8 mouse cellular contexts compared by ENCODE assay signal in genomic region chr1:167349815-167350596, GRCm38 (mm10). TPM values are rescaled to one million over a fixed set of nuclear protein-coding genes. Genes with fewer than 3 reads are reported as not detected.
A peak's percentile ranks its signal among the peaks of the same experiment; 100 is the strongest.
DNase-seq lines count a peak whose midpoint lies in the region; ATAC-seq and TF ChIP-seq lines count a peak whose summit lies in the region.

Aldh9a1 (plus strand) TSS chr1:167349991.

- H3K36me3 ChIP-seq in ES-E14 (ENCODE audit: control insufficient read depth, insufficient read depth, low read length, poor library complexity, severe bottlenecking), result peaks cover 9% of the 10 kb centered on the region
- peaks cover 2% of the 10 kb centered on the region; the same call in 1 of the 2 replicates for H3K36me3 ChIP-seq in forebrain, embryonic 15.5 days

- peak within 1 kb of the TSS; percentile 89 for H3K9ac ChIP-seq in ES-E14 (ENCODE audit: insufficient read depth, low read depth, low read length, poor library complexity, severe bottlenecking)
- H3K9ac ChIP-seq in forebrain, embryonic 15.5 days (replicated peaks), result peak within 1 kb of the TSS; percentile 69

- H3K4me1 ChIP-seq in ES-E14 (ENCODE audit: control insufficient read depth in 2 of 2, insufficient read depth in 2 of 2, low read length in 2 of 2, poor library complexity in 1 of 2), result peaks cover 0 to 1% of the 10 kb centered on the region in 2 experiments; a peak in 1 of 4 replicates
- peaks cover 8% of the 10 kb centered on the region; the same call in 1 of the 2 replicates for H3K4me1 ChIP-seq in forebrain, embryonic 15.5 days
- no peaks in the 10 kb centered on the region for H3K4me1 ChIP-seq in lung, adult 2 months (ENCODE audit: control insufficient read depth, insufficient read depth, low read length)

- peak within 1 kb of the TSS; percentile 72 for H3K4me2 ChIP-seq in forebrain, embryonic 15.5 days (replicated peaks)

- ATAC-seq in forebrain, embryonic 15.5 days (replicated peaks), result peak; percentile 99
- peak; percentile 96 for ATAC-seq in neutrophil, adult 5-6 weeks (ENCODE audit: extremely low read depth, insufficient number of reproducible peaks, low FRiP score, poor library complexity, severe bottlenecking)

- under 1% methylated on average over 55 of the region's 55 CpGs for WGBS in forebrain, embryonic 15.5 days
- WGBS in lung, adult 2 months, result under 1% methylated on average over 55 of the region's 55 CpGs

- DNase-seq in ES-E14 (ENCODE audit: low read depth, low spot score), result peak; percentile 80
- peak; percentile 91 for DNase-seq in cerebellum, adult 11-12 months
- peak; percentile 83 for DNase-seq in heart, postnatal 25 days (ENCODE audit: low spot score)
- DNase-seq in layer of hippocampus, adult 18-20 months (ENCODE audit: low spot score in 2 of 2), result peak; percentile 77 to 85
- peak; percentile 93 for DNase-seq in lung, adult 2 months
- DNase-seq in thymus, adult 18-20 months, result peak; percentile 69 to 77

- H3K9me3 ChIP-seq in ES-E14 (ENCODE audit: control insufficient read depth, insufficient read depth, low read depth, low read length), result no peaks in the 10 kb centered on the region
- no peaks in the 10 kb centered on the region for H3K9me3 ChIP-seq in forebrain, embryonic 15.5 days

- no peak for TF ChIP-seq CTCF in lung, adult 2 months (IDR thresholded peaks at IDR 0.05; ENCODE audit: insufficient read depth, low read length)

- 0 out of 2 replicates have a peak, but pooled peaks have one; percentile 25 for TF ChIP-seq POLR2A in lung, adult 2 months (IDR thresholded peaks at IDR 0.05; ENCODE audit: borderline replicate concordance, extremely low read depth, low read depth, low read length)

- peak within 1 kb of the TSS; percentile 12; the same call in 1 of the 2 replicates for H3K27ac ChIP-seq in ES-E14 (ENCODE audit: insufficient read depth, low read depth, low read length, poor library complexity, severe bottlenecking)
- peak within 1 kb of the TSS; percentile 69 for H3K27ac ChIP-seq in forebrain, embryonic 15.5 days (replicated peaks)

- intact Hi-C loops in heart, postnatal 25 days (cut with DNase I), result no loop called here

- in situ Hi-C loops in ES-E14 (cut with MboI; ENCODE audit: low sequenced_read_pairs in 2 of 2, unreplicated experiment in 2 of 2), result no loop called here

- no peaks in the 10 kb centered on the region for H3K27me3 ChIP-seq in forebrain, embryonic 15.5 days

- peak within 1 kb of the TSS; percentile 92 to 98 for H3K4me3 ChIP-seq in ES-E14 (ENCODE audit: insufficient read depth in 1 of 2, low read depth in 1 of 2, low read length in 2 of 2, poor library complexity in 1 of 2, severe bottlenecking in 1 of 2)
- peak within 1 kb of the TSS; percentile 69 for H3K4me3 ChIP-seq in forebrain, embryonic 15.5 days
- H3K4me3 ChIP-seq in lung, adult 2 months (replicated peaks; ENCODE audit: extremely low read depth, low read depth, low read length), result peak within 1 kb of the TSS; percentile 87

TF ChIP-seq in ES-E14, 5 proteins besides CTCF, POLR2A, EP300 and RAD21:
- TF ChIP-seq ZNF384 (IDR thresholded peaks at IDR 0.05; ENCODE audit: low read depth, low read length) (no peak), HCFC1 (IDR thresholded peaks at IDR 0.05; ENCODE audit: borderline replicate concordance, insufficient read depth, low read length) (peak; percentile 44; the same call in 1 of the 2 replicates), ZC3H11A (IDR thresholded peaks at IDR 0.05; ENCODE audit: borderline replicate concordance, low read depth, low read length) (no peak), MAFK (IDR thresholded peaks at IDR 0.05; ENCODE audit: insufficient read depth, low read depth, low read length) (peak; percentile 95), CHD2 (IDR thresholded peaks at IDR 0.05; ENCODE audit: low read depth, low read length) (no peak)

RNA-seq across cellular contexts. Expression of gene Aldh9a1, which starts in this region (rescaled TPM):
- 26.8 and 33.0 TPM in 2 replicates for total RNA-seq in ES-E14 (2012; rRNA removed)
- 26.4 and 29.5 TPM in 2 replicates for polyA plus RNA-seq in forebrain, embryonic 15.5 days (2015; fragmentation: Nextera tagmentation; extraction: Ambion mirVana)
- 10 to 100 TPM; 21.4 to 23.6 TPM for total RNA-seq in heart, postnatal 25 days (2021)
- 10 to 100 TPM; 28.2 to 29.2 TPM for total RNA-seq in layer of hippocampus, adult 18-20 months (2021)
- 21.7 and 27.8 TPM in 2 replicates for polyA plus RNA-seq in lung, adult 2 months (2012; rRNA removed)
- total RNA-seq in neutrophil, adult 5-6 weeks (2017), result 14.0 and 16.1 TPM in 2 replicates

Comparison
In these comparisons a context has a peak if more than half of its experiments do, and no peak if none do; other contexts are left out.
1. Peak in every context shown above with its lines: DNase-seq, ATAC-seq, H3K4me3 ChIP-seq and H3K27ac ChIP-seq.